Mouse (Mus musculus): ENCODE measurements around the gene Napsa. TPM values are rescaled to one million over a fixed set of nuclear protein-coding genes. Genes with fewer than 3 reads are reported as not detected.

Napsa gene
- polyA plus RNA-seq, 1 experiment from 2014 or later, result 2.8 TPM

GRCm38 (mm10) chr7:44530507-44530906 lies 41.7 kb upstream of the Napsa start:
- Histone ChIP-seq H3K36me3 (ENCODE audit: control insufficient read depth, insufficient read depth, low read length) (peaks cover 28% of the 10 kb centered on the region), H3K27me3 (replicated peaks; ENCODE audit: control insufficient read depth, insufficient read depth, low read length) (peaks cover 18% of the 10 kb centered on the region), H3K27ac (replicated peaks; ENCODE audit: low read depth, low read length) (no peak overlapping the region), H3K4me2 (ENCODE audit: low read depth, low read length) (no peak overlapping the region), H3K4me3 (ENCODE audit: low read depth, low read length) (no peak overlapping the region), H3K4me1 (ENCODE audit: control insufficient read depth, insufficient read depth, low read length) (no peaks in the 10 kb centered on the region; the same call in 1 of the 2 replicates), H3K9me3 (ENCODE audit: control insufficient read depth, low read length) (no peaks in the 10 kb centered on the region), H3K9ac (ENCODE audit: low read depth, low read length) (no peak overlapping the region)
- no peak for ATAC-seq (ENCODE audit: low read depth)
- 71% methylated on average over 3 of the region's 3 CpGs for WGBS
- no peak for DNase-seq (ENCODE audit: low spot score)

- peaks cover 12% of the 10 kb centered on the region for H3K27me3 ChIP-seq (replicated peaks; ENCODE audit: control insufficient read depth, insufficient read depth, low read length)
- no peak overlapping the region for H3K9ac ChIP-seq (ENCODE audit: low read depth, low read length)
- no peak for ATAC-seq (ENCODE audit: low read depth)
- H3K9me3 ChIP-seq (ENCODE audit: control insufficient read depth, low read length), result no peaks in the 10 kb centered on the region
- H3K4me2 ChIP-seq (ENCODE audit: low read depth, low read length), result no peak overlapping the region
- no peak overlapping the region for H3K4me3 ChIP-seq (ENCODE audit: low read depth, low read length)
- 48% methylated on average over 5 of the region's 5 CpGs for WGBS
- H3K36me3 ChIP-seq (ENCODE audit: control insufficient read depth, insufficient read depth, low read length), result peaks cover 35% of the 10 kb centered on the region
- no peak for DNase-seq (ENCODE audit: low spot score)
- H3K27ac ChIP-seq (replicated peaks; ENCODE audit: low read depth, low read length), result no peak overlapping the region
- H3K4me1 ChIP-seq (ENCODE audit: control insufficient read depth, insufficient read depth, low read length), result no peaks in the 10 kb centered on the region; the same call in 1 of the 2 replicates
Measured at GRCm38 (mm10) chr7:44531207-44531606, 41.0 kb upstream of the Napsa start.

GRCm38 (mm10) chr7:44531946-44532732 lies 40.0 kb upstream of the Napsa start, which contains the start of gene Spib:
Gene Spib (minus strand): TSS chr7:44532071.
- no peak for DNase-seq (ENCODE audit: low spot score)
- 72% methylated on average over 4 of the region's 4 CpGs for WGBS
- peaks cover 44% of the 10 kb centered on the region for H3K36me3 ChIP-seq (ENCODE audit: control insufficient read depth, insufficient read depth, low read length)
- no peak within 1 kb of the TSS for H3K4me2 ChIP-seq (ENCODE audit: low read depth, low read length)
- no peak within 1 kb of the TSS for H3K4me3 ChIP-seq (ENCODE audit: low read depth, low read length)
- H3K9me3 ChIP-seq (ENCODE audit: control insufficient read depth, low read length), result no peaks in the 10 kb centered on the region
- H3K27ac ChIP-seq (replicated peaks; ENCODE audit: low read depth, low read length), result no peak within 1 kb of the TSS
- ATAC-seq (ENCODE audit: low read depth), result no peak
- H3K9ac ChIP-seq (ENCODE audit: low read depth, low read length), result no peak within 1 kb of the TSS
- no peaks in the 10 kb centered on the region; the same call in 1 of the 2 replicates for H3K4me1 ChIP-seq (ENCODE audit: control insufficient read depth, insufficient read depth, low read length)
- peaks cover 9% of the 10 kb centered on the region; the same call in 1 of the 2 replicates for H3K27me3 ChIP-seq (replicated peaks; ENCODE audit: control insufficient read depth, insufficient read depth, low read length)

GRCm38 (mm10) chr7:44532918-44533745 lies 39.0 kb upstream of the Napsa start:
- Histone ChIP-seq H3K27ac (replicated peaks; ENCODE audit: low read depth, low read length) (no peak overlapping the region), H3K9ac (ENCODE audit: low read depth, low read length) (no peak overlapping the region), H3K4me2 (ENCODE audit: low read depth, low read length) (no peak overlapping the region), H3K4me1 (ENCODE audit: control insufficient read depth, insufficient read depth, low read length) (no peaks in the 10 kb centered on the region; the same call in 1 of the 2 replicates), H3K36me3 (ENCODE audit: control insufficient read depth, insufficient read depth, low read length) (peaks cover 54% of the 10 kb centered on the region), H3K4me3 (ENCODE audit: low read depth, low read length) (no peak overlapping the region), H3K27me3 (replicated peaks; ENCODE audit: control insufficient read depth, insufficient read depth, low read length) (peaks cover 6% of the 10 kb centered on the region; the same call in 1 of the 2 replicates), H3K9me3 (ENCODE audit: control insufficient read depth, low read length) (no peaks in the 10 kb centered on the region)
- no peak for ATAC-seq (ENCODE audit: low read depth)
- DNase-seq (ENCODE audit: low spot score), result no peak
- 84% methylated on average over 26 of the region's 29 CpGs for WGBS

GRCm38 (mm10) chr7:44533746-44534045 lies 38.5 kb upstream of the Napsa start:
- 82% methylated on average over 12 of the region's 12 CpGs for WGBS

GRCm38 (mm10) chr7:44534242-44534641 lies 37.9 kb upstream of the Napsa start:
- Histone ChIP-seq H3K9me3 (ENCODE audit: control insufficient read depth, low read length) (no peaks in the 10 kb centered on the region), H3K9ac (ENCODE audit: low read depth, low read length) (no peak overlapping the region), H3K4me2 (ENCODE audit: low read depth, low read length) (no peak overlapping the region), H3K36me3 (ENCODE audit: control insufficient read depth, insufficient read depth, low read length) (peaks cover 64% of the 10 kb centered on the region), H3K27ac (replicated peaks; ENCODE audit: low read depth, low read length) (no peak overlapping the region), H3K4me3 (ENCODE audit: low read depth, low read length) (no peak overlapping the region), H3K27me3 (replicated peaks; ENCODE audit: control insufficient read depth, insufficient read depth, low read length) (no peaks in the 10 kb centered on the region), H3K4me1 (ENCODE audit: control insufficient read depth, insufficient read depth, low read length) (no peaks in the 10 kb centered on the region)
- no peak for ATAC-seq (ENCODE audit: low read depth)
- 86% methylated on average over 13 of the region's 13 CpGs for WGBS
- no peak for DNase-seq (ENCODE audit: low spot score)

More at GRCm38 (mm10) chr7:44533746-44534045, 38.5 kb upstream of the Napsa start:
- Histone ChIP-seq H3K4me1 (ENCODE audit: control insufficient read depth, insufficient read depth, low read length) (no peaks in the 10 kb centered on the region), H3K9me3 (ENCODE audit: control insufficient read depth, low read length) (no peaks in the 10 kb centered on the region), H3K4me2 (ENCODE audit: low read depth, low read length) (no peak overlapping the region), H3K27me3 (replicated peaks; ENCODE audit: control insufficient read depth, insufficient read depth, low read length) (peaks cover 3% of the 10 kb centered on the region; the same call in 1 of the 2 replicates), H3K27ac (replicated peaks; ENCODE audit: low read depth, low read length) (no peak overlapping the region), H3K9ac (ENCODE audit: low read depth, low read length) (no peak overlapping the region), H3K36me3 (ENCODE audit: control insufficient read depth, insufficient read depth, low read length) (peaks cover 59% of the 10 kb centered on the region), H3K4me3 (ENCODE audit: low read depth, low read length) (no peak overlapping the region)
- ATAC-seq (ENCODE audit: low read depth) (no peak), DNase-seq (ENCODE audit: low spot score) (no peak)

GRCm38 (mm10) chr7:44534656-44535441 lies 37.3 kb upstream of the Napsa start:
- Histone ChIP-seq H3K9ac (ENCODE audit: low read depth, low read length) (no peak overlapping the region), H3K27me3 (replicated peaks; ENCODE audit: control insufficient read depth, insufficient read depth, low read length) (no peaks in the 10 kb centered on the region), H3K36me3 (ENCODE audit: control insufficient read depth, insufficient read depth, low read length) (peaks cover 70% of the 10 kb centered on the region), H3K9me3 (ENCODE audit: control insufficient read depth, low read length) (no peaks in the 10 kb centered on the region), H3K4me1 (ENCODE audit: control insufficient read depth, insufficient read depth, low read length) (no peaks in the 10 kb centered on the region), H3K4me2 (ENCODE audit: low read depth, low read length) (no peak overlapping the region), H3K4me3 (ENCODE audit: low read depth, low read length) (no peak overlapping the region), H3K27ac (replicated peaks; ENCODE audit: low read depth, low read length) (no peak overlapping the region)
- WGBS, result 88% methylated on average over 18 of the region's 19 CpGs
- DNase-seq (ENCODE audit: low spot score), result no peak
- no peak for ATAC-seq (ENCODE audit: low read depth)
